Mouse (Mus musculus) spleen, postnatal 14 days (tissue): ENCODE measurements around the gene Zfyve28.

Source experiments
- DNase-seq, 2 experiments: peaks; one replicate each; pipeline ENCODE4 v3.0.0; 2021 to 2022; ENCODE audit warnings: low spot score in 2 of 2

Gene Zfyve28

DNA sequence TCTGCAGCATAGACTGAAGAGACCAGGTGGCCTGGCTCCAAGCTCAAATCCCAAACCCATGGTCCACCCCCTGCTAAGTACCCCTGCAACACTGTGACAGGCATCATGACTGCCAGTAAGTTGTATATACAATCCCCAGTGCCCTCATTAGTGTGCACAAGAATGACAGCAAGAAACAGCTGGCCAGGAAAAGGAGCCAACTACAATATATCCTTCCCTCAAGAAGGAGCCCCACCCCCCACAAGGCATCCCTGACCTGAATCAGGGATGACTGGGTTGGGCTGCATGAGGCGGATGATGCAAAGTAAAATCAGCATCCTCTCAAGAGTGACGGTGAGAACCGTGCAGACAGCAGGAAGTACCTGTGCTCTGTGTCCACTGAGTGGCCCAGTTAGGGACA, 38.2 kb downstream of the Zfyve28 start:
- DNase-seq: no peak

DNA sequence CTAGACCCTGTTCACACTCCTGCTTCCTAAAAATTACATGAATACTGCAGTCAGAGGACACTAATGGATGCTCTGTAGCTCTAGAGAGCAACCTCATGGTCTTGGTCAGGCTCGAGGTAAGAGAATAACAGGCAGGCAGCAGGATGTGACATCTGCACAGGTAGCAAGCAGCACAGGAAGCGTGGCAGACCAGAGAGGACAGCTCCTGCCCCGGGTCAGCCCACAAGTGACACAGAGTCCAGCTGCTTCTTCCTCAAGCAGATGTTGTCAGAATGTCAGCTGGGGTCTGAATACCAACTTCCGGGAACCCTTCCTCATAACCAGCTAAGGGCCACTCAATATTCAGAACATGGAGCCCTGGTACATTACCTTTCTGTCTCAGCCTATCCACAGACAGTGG, 39.1 kb downstream of the Zfyve28 start:
- no peak for DNase-seq

DNA sequence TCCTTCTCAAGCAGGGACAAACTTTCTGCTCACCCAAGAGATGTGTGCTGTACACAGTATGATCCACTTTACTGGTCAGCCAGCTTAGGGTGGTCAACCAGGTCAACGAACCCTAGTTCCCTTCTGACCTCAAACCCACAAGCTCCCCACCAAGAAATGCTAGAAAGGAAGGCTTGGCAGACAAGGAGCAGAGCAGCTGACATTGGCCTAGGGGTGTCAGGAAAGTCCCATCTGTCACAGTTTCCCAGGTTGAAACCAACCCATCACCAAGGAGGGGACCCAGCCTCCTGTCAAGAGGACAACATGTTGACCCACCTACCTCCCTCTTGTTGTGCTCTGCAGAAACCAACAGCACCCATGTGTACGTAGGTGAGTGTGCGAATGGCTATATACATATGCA, 41.8 kb downstream of the Zfyve28 start:
- DNase-seq: no peak

DNA sequence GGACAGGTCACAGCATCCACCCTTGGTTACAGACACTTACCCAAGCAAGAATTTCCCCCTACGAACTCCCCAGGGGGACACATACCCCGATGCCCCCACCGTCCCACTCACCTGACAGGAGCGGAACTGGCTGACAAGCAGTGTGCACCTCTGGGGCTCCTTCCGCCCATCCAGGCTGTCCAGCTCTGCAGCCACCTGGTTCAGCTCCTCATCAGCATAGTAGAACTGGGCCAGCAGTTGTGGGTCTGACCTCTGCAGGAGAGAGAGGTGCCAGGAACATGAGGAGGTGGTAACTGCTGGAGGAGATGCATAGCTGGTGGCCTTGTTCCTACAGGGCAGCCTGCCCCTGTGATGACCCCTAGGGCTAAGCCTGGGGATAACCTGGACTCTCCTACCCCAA, 45.2 kb downstream of the Zfyve28 start:
- DNase-seq: no peak

DNA sequence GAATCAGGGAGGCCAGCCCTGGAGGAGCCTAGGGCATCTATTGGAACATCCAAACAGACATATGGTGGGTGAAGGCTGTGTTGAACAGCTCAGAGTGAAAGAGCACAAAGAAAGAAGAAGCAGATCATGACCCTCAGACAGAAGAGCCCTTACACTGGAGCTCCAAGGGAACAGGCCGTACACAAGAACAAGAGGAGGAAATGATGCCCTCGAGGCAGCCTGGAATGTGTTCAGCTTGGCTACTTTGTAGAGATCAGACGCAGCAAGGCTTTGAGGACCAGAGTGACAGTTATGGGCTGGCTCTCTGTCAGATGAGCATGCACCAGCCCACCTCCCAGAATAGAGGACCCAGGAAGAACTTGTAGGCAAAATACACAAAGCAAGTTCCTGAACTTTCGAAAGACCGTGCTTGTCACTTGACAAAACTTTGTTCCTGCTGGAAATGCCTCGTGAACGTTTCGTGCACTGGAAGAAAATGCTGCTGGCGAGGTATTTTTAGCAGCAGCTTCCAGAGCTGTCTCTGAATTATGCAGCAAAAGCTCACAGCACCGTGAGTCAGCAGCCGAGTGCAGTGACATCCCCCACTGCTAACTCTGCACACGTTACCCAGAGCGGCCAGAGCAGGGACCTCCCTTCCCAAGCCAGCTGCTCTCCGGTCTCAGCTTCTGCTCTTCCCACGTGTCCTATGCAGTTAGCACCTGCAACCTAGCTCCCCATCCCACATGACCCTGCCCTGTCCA, 45.9 kb downstream of the Zfyve28 start:
- DNase-seq: no peak

DNA sequence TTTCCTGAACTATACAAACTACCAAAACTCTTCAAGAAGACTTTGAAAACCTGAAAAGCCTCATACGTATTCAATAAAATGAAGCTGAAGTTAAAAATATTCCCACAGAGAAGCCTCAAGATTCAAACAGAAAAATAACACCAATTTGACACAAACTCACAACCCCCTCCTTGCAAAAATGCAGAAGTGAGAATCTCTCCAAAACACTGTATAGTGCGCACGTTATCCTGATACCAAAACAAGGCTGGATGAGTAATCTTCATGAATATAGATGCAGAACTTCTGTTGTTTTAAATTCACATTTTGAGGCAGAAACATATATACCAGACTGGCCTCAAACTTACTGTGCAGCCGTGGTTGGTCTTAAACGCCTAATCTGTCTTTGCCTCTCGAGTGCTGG, 49.8 kb downstream of the Zfyve28 start:
- DNase-seq: no peak

DNA sequence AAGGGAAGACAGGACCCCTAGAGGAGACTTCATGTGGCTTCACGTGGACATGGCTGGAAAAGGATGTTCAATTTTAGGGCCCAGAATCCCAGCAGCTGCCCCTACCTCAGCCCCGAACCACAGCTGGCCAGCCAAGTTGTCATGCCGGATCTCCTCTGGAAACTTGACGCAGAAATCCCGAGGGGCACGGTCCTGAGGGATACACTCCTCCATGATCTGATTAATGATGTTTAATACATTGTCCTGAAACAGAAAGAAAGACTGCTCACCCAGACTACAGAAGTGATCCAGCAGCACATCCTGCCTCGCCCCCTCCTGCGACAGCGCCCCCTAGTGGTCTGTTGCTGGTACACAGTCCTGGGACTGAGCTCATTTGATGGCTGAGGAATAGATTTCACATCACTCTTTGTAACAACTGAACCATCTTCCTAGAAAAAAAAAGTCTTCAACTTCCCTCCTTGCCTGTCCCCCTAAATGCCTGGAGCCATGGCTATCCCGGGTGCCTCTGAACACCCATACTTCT, 52.3 kb downstream of the Zfyve28 start:
- peak; percentile 34 to 58 for DNase-seq

DNA sequence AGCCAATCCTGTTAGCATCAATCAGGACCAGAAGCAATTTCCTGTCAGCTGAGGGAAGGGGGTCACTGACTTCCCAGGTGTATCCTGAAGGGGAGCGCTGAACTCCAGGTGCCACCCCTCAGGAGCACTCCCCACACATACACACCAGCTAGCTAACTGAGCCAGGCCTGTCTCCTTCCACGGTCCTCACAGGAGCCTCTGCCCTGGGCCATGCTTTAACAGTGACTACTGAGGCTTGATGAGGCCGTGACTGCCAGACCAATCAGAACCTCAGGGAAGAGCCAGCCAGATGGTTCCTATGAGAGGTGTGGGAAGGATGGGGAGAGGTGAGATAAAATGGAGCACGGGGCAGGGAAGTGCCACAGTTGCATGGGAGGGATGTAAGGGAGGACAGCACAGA, 53.2 kb downstream of the Zfyve28 start:
- DNase-seq: no peak

DNA sequence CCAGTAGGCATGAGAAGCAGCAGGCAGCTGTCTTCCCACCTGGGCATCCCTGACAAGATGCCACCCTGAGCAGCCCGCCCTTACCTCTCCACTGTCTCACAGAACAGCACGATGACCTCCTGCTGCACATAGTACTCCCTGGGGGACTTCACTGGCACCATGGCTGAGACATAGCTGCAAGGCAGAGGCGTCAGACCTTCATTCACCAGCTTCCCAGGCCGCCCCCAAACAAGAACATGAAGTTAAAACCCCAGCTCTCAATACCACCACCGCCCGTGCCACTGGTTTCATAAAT, 55.1 kb downstream of the Zfyve28 start:
- no peak for DNase-seq

DNA sequence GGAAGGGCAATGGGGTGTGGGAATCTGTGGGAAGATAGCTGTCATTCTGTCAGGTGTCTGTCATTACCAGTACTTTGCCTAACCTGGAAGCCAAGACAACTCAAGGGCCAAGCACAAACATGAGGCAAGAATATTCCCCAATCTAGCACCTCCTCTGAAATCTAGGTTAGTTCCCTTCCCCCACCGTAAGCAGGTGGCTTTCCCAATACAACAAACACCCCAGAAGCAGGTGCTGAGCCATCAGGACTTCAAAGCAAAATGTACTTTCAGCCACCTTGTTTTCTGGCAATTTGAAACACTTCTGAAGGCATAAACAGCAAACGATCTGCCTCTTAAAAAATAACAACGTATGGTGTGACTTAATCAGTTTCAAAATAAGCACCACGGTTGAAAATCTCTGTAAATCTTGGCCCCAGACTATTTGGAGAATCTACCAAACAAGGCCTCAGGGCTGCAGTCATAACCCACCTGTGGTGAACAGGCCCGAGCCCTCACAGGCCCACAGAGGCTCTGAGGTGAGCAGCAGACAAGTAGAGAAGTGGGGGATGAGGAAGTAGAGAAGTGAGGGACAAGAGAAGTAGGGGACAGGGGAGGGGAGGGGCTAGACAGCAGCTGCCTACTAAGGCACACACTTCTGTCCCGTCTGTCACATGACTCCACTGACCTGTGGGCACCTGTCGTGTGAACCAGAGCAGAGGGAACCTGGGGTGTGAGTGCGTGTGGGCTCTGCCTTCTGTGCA, 55.6 kb downstream of the Zfyve28 start:
- DNase-seq: no peak

DNA sequence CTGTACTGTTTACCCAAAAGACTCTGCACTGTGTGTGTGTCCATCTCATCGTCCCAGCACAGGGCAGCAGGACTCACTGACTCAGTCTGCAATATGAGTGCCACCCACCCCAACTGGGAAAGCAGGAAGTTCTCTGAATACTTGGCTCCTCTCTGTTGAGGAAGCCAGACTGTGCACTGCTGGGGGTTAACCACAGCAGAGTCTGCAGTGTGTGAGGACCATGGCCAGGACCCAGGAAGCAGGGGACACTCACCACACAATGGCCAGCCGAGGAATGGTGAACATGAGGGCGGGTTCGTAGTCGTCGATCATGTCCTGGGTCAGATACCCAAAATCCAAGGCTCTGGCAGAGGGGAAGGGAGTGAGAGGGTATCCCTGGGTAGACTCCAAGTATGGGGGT, 56.3 kb downstream of the Zfyve28 start:
- no peak for DNase-seq

DNA sequence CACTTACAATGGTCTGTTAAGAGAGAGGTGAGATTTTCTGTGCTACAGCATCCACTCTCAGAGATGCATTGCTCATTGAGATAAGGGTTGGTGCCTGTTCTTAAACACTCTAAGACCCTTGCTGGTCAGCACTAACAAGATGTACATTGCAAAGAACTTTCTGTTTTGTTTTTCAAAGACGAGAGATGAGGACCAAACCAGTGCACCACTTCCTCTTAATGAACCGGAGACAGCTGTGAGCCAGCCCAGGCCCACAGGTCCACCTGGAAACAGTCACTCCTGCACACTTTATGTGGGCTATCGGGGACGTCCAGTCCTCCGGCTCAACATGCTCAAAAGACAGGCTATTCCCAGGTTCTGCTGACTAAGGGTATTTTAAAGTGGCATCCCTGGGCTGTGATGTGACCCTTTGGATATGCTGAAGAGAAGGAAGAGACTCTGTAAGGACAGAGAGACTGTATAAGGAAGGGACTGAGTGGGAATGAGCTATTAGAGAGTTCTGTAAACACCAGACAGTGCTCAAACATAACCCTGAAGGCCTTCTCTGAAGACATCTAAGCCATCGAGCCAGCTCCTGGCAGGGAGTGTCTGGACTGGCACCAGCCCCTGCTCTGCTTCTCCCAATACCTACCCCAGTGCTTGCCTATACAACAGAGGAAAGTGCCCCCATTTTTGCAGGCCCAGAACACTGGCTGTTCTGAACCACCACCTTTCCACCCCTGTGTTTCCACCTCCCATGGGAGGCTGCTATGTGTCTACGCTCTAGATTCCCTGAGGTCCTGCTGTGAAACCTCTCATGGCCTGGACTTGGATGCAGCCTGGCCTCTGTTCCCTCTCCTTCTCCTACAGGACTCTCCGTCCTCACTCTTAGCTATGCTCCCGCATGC, 57.4 kb downstream of the Zfyve28 start:
- no peak for DNase-seq

DNA sequence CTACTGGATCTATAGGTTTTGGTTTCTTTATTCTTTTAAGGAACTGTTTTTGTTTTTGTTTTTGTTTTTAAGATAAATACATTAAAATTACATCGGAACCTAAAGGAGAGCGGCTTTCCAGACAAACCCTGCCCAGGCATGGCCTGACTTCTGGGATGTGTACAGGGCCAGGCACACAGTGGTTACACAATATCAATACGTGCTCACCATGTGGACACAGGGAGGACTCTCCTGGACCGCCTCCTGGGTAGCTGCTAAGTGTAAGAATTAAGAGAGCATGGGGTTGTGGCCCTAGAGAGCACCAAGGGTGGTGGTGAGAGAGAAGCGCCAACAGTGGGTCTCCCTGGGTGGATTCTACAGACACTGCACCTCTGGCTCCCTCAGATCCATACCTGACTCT, 58.7 kb downstream of the Zfyve28 start:
- no peak for DNase-seq

DNA sequence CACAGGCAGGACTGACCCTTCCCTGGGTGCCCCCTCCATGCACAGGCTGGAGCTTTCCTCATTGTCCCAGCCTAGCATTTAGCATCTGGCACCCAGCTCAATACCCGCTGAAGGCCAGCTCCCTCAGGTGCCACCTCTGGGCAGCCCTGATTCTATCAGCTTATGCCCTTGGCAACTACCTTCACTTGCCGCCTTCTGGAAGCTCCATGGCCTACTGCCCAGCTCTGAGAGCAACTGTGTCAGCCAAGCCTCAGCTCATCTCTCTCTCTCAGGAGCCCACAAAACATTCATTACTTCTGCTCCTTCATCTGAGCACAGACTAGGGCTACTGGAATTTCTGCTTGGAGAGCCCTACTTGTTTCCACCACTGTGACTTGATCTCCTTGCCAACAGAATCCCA, 62.7 kb downstream of the Zfyve28 start:
- DNase-seq: no peak

DNA sequence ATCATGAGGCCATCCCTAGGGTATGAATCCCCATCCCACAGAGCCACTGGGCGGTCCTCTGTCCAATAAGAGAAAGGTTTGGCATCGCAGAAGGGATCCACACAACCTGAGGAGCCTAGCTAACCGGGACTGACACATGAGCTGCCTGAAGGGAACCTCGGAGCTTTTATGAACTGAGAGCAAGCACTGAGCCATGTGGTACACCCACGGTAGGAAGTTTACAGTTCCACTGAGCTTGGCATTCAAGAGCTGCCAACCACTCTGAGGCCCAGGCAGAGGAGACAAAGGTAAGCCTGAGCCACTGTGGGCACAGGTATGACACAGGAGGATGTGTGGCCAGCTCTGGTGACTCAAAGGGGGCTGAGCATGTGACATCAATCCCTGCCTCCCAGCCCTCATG, 63.7 kb downstream of the Zfyve28 start:
- DNase-seq: no peak

DNA sequence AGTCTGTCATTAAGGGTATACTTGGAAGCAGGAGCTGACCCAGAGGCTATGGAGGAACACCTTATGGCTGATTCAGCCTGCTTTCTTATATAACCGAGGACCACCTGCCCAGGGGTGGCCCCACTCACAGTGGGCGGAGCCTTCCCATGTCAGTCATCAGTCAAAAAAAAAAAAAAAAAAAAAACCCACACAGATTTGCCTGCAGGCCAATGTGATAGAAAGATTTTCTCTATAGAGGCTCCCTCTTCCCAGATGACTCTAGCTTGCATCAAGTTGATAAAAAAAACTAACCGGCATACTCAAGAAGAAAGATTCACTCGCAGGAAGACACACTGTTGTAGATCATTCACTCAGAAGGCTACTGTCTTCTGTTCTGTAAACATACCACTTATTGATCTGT, 68.2 kb downstream of the Zfyve28 start:
- no peak for DNase-seq

DNA sequence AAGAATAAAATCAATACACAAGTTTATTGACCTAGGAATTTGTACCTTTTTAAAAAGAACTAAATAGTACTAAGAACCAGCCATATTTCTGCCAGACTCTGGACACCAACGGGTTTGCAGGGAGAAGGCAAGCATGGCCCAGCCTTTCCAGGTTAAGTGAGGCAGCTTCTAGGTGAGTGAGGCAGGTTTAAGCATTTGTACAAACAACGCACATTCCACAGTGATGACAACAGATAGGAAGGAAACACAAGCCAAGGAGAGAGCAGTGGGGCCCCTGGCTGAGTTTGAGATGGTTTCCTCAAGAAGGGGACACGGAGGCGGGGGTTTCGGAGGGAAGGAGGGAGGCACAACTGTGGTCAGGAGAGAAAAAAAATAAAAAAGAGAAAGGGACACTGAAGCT, 69.6 kb downstream of the Zfyve28 start:
- DNase-seq: no peak

DNA sequence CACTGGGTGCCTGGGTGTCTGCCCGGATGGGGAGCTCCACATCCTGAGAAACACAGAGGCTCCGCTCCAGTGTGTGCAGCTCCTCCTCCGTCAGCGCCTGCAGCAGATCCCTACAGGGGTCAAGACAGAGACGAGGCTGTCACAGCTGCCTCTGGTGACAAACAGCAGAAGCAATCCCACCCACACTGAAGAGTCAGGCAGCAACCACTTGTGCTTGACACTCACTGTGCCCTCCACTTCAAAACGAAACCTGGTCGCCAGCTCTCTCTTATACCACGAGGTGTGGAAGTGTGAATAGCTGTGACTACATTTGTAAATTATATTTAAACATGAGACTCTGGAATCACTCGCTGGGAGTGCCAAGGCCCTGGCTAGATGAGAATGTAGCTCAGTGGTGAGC, 70.5 kb downstream of the Zfyve28 start:
- no peak for DNase-seq

DNA sequence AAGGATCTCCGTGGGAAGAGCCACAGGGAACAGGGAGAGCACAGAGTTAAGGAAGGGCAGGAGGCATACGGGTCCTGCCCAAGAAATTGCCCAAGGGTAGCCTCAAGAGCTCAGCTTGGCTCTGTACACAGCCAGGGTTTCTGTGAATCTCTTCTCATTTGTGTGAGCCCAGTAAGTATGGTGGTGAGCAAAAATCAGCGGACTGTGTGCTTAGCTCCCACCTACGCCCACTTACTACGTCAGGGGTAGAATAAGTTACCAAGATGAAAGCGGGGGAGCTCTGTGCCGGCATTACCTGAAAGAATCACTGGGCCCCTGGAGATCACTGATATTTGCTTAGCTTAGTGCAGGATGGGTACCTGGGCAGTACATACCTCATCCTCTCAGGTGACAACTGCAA, 72.2 kb downstream of the Zfyve28 start:
- DNase-seq: no peak

DNA sequence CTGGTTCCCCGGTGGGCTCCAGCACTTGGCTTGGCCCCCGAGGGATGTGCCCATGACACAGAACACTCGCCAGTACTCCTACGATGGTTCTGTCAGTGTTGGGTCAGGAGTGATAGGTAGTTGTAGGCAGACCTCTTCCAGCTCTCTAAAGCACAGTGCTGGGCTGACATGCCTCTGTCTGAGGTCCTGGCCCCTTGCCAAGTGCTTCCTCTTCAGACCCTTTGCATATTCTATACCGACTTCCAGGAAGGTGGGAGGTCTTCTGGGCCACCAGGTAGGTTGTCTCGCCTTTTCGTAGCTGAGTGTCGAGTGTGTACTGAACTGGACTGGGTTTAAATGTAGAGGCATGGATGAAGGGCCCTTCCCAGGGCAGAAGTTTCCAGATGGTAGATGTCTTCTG, 74.6 kb downstream of the Zfyve28 start:
- DNase-seq: no peak

DNA sequence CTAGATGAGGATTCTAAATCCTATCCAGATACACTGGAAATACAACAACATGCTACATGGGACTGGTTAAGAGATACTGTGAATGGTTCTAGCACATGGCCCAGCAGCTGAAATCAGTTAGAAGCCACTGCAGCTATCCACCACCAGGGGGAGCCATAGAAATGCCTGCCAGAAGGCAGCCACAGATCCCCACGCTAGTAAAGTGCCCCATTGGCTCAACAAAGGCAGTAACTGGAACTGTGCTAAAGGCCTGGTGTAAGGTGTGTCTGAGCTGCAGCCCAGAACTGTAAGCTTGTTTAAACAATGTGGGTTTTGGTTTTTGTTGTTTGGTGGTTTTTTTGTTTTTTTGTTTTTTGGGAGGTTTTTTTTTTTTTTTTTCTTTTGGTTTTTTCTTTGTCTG, 78.0 kb downstream of the Zfyve28 start:
- peak; percentile 44 to 70 for DNase-seq

DNA sequence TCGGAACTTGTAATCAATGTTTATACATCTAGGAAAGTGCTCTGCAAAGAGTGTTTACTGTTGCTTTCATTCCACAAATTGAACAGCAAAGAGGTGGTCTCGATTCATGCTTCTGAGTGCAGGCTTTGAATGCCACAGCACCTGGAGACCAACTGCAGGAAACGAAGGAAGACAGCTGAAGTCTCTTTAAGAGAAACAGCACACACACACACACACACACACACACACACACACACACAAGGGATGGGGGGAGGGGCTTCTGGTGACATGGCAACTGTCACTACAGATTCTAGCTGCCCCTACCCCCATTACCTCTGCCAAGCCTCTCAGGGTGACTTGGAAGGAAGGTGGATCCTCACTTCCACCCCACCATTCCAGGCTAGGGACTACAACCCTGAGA, 80.7 kb downstream of the Zfyve28 start:
- DNase-seq: no peak

DNA sequence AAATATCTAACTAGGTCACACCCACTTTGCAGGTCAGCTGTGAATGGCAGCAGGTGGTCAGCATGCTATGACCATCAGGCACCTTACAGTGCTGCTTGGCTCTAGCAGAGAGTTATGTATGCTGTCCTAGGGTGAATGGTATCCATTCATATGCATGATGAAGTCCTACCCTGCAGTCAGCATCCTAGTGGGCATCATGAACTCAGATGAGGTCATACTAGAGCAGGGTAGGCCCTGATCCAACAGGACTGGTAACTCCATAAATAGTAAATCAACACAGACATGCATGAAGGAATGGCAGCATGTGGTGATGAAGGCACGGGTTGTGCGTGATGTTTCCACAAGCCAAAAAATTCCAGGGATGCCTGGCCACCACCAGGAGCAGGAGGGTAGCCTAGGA, 82.5 kb downstream of the Zfyve28 start:
- no peak for DNase-seq
